Mouse (Mus musculus) embryonic facial prominence, embryonic 11.5 days (tissue): ENCODE measurements around the gene Lactb. TPM values are rescaled to one million over a fixed set of nuclear protein-coding genes. Genes with fewer than 3 reads are reported as not detected.

Experiments
- ATAC-seq: fragments of 200-750 bp; cut with Nextera tagmentation; replicated peaks from 2 replicates; pipeline ENCODE4 v1.8.0; 2017; ENCODE audit warnings: low read depth; ENCODE audit not compliant: insufficient number of reproducible peaks, low FRiP score, low TSS enrichment
- DNase-seq: peaks from one replicate; pipeline ENCODE4 v3.0.0-alpha.2; 2015; ENCODE audit warnings: low spot score
- H3K27ac ChIP-seq: fragments of 300-500 bp; sonication (generic); replicated peaks from 2 replicates; pipeline ENCODE4 v1.5.1; 2014; ENCODE audit warnings: mild to moderate bottlenecking, low read depth, low read length, control low read depth
- H3K27me3 ChIP-seq: fragments of 300-500 bp; sonication (generic); 2 replicates; pipeline ENCODE4 v1.6.1; 2014; ENCODE audit warnings: mild to moderate bottlenecking, low read length, moderate library complexity, mixed read lengths; ENCODE audit not compliant: control insufficient read depth, insufficient read depth
- H3K36me3 ChIP-seq: fragments of 300-500 bp; sonication (generic); replicated peaks from 2 replicates; pipeline ENCODE4 v1.6.1; 2014; ENCODE audit warnings: low read depth, mild to moderate bottlenecking, low read length, moderate library complexity, mixed read lengths; ENCODE audit not compliant: control insufficient read depth, insufficient read depth
- H3K4me1 ChIP-seq: fragments of 300-500 bp; sonication (generic); 2 replicates; pipeline ENCODE4 v1.6.1; 2014; ENCODE audit warnings: low read length, mixed read lengths; ENCODE audit not compliant: control insufficient read depth, insufficient read depth
- H3K4me2 ChIP-seq: fragments of 300-500 bp; sonication (generic); 2 replicates; pipeline ENCODE4 v1.6.1; 2014; ENCODE audit warnings: low read depth, mild to moderate bottlenecking, control low read depth, low read length, moderate library complexity
- H3K4me3 ChIP-seq: fragments of 300-500 bp; sonication (generic); 2 replicates; pipeline ENCODE4 v1.5.1; 2014; ENCODE audit warnings: low read depth, low read length, control low read depth
- H3K9ac ChIP-seq: fragments of 300-500 bp; sonication (generic); replicated peaks from 2 replicates; pipeline ENCODE4 v1.6.1; 2014; ENCODE audit warnings: mild to moderate bottlenecking, control low read depth, low read length
- H3K9me3 ChIP-seq: fragments of 300-500 bp; sonication (generic); replicated peaks from 2 replicates; pipeline ENCODE4 v1.6.1; 2016; ENCODE audit warnings: mild to moderate bottlenecking, low read length, inconsistent platforms, mixed read lengths; ENCODE audit not compliant: control insufficient read depth
- WGBS: fragments of 180-500 bp; shearing (Covaris S2); extraction: QIAGEN DNeasy Blood & Tissue Kit; methylation state at CpG from one replicate; pipeline ENCODE4 v1.1.7; 2014; 5-methylcytosine and 5-hydroxymethylcytosine counted together
- polyA plus RNA-seq: library from polyadenylated mRNA; unstranded; fragments of >200 nt; fragmentation: Nextera tagmentation; extraction: Ambion mirVana; gene quantifications from 2 replicates; pipeline ENCODE4 v1.2.1, GENCODE M21; 2014

Lactb gene
- polyA plus RNA-seq, result 10.2 and 11.3 TPM in 2 replicates

DNA sequence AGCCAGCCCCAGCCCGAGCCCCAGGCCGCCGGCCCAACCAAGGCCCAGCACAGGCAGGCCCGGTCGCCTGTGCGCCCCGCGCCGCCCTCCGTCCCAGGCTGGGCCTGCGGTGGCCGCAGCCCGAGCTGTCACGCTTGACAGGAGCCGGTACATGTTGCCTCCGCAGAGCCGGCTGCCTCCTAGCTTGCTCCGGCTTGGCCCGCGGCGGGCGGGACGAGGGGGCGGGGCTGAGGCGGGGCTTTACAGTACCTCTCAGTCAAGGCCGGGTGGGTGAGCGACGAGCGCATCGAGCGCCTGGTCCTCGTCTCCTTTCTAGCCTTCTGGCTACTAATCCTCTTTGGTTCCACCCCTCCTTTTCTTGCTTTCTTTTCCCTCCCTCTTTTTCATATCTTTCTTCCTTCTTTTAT is at the start of gene Lactb:
Gene Lactb, minus strand, starts transcription at position 246 of the 407 bp plus-strand sequence.
- H3K27ac ChIP-seq, result peak within 1 kb of the TSS; percentile 68
- 0% methylated on average over 29 of the region's 32 CpGs for WGBS
- H3K4me1 ChIP-seq, result no peaks in the 10 kb centered on the region
- peak within 1 kb of the TSS; percentile 94 for H3K4me3 ChIP-seq
- peak within 1 kb of the TSS; percentile 56 for H3K9ac ChIP-seq
- H3K27me3 ChIP-seq, result no peaks in the 10 kb centered on the region
- no peaks in the 10 kb centered on the region for H3K36me3 ChIP-seq
- ATAC-seq (peak; percentile 95), DNase-seq (peak; percentile 96)
- H3K9me3 ChIP-seq, result no peaks in the 10 kb centered on the region
- peak within 1 kb of the TSS; percentile 88 for H3K4me2 ChIP-seq

DNA sequence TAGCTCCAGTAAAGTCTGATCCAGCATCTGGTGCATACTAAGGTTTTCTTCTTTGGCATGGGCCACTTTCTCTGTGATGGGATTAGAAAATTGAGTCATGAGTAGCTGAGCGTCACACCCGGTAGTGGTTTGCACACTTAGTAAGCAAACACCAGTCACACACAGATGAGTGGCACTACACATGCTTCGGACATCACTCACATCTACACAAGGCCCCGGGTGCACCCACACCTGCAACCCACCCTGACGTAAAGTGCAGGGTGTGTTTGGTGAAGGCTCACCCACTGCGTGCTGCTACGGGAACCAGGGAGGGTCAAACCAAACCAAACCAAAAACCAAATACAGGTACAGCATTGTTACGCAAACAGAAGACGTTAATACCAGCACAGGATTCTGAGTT is 48.1 kb upstream of the Lactb start:
- H3K9ac ChIP-seq, result no peak overlapping the region
- no peak overlapping the region for H3K4me2 ChIP-seq
- H3K9me3 ChIP-seq, result no peaks in the 10 kb centered on the region
- WGBS, result 95% methylated on average over 9 of the region's 9 CpGs
- H3K27ac ChIP-seq, result no peak overlapping the region
- no peaks in the 10 kb centered on the region; the same call in 1 of the 2 replicates for H3K36me3 ChIP-seq
- no peaks in the 10 kb centered on the region for H3K27me3 ChIP-seq
- H3K4me1 ChIP-seq, result no peaks in the 10 kb centered on the region
- ATAC-seq (no peak), DNase-seq (no peak)
- no peak overlapping the region for H3K4me3 ChIP-seq

DNA sequence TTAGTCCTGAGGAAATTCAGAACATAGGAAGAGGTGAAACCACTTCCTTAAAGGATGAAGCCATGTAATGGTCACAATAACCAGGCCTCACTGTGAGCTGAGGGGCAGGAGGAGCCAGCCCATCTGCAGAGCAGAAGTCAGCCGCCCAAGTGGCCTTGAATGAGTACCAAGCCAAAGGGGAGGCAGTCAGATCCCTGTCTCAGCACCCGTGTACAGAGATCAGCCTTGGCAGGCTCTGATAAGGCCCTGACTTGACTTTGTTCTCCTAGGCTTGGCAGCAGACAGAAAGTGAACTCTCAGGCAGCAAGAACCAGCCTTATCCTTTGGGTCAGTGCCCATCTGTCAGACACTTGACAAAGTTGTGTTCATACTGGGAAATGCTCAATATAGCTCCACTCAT is 44.8 kb upstream of the Lactb start:
- Histone ChIP-seq H3K36me3 (no peaks in the 10 kb centered on the region; the same call in 1 of the 2 replicates), H3K9me3 (no peaks in the 10 kb centered on the region), H3K4me2 (no peak overlapping the region), H3K27ac (no peak overlapping the region), H3K9ac (no peak overlapping the region), H3K27me3 (no peaks in the 10 kb centered on the region), H3K4me1 (no peaks in the 10 kb centered on the region), H3K4me3 (no peak overlapping the region)
- DNase-seq (no peak), ATAC-seq (no peak)
- WGBS, result 76% methylated on average over 2 of the region's 2 CpGs

DNA sequence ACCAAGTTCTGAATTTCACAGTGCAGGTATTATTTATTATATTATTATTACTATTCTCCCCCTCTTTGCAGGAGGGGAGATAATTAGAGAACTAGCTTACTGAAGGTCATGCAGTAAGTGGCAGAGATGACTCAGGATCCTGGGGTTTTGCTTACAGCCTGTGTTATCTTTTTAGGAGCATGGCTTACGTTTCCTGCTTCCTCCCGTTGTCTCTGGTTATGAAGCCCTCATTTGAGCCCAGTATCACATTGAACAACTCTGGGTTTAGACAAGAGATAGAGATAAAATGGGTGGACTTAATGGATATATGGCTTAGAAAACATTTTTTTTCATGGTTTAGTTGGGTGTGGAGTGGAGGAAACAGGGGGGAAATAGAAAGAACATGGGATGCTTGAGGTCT is 38.2 kb upstream of the Lactb start:
- no peak for DNase-seq
- no peak for ATAC-seq

DNA sequence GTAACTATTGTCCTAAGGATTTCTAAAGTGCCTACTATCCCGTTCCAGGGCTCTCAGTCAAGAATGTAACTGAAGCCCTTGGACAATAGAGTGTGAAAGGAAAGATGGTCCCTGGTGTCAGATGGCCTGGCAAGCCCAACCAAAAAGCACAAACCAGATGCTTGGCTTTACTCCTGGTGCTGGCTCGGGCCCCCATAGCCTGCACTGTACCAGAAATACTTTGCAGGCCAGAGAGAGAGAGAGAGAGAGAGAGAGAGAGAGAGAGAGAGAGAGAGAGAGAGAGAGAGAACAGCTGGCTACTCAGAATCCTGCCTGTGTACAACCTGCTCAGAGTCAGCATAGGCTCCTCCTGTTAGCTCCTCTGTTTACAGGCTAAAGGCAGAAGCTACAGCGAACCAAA is 37.2 kb upstream of the Lactb start:
- no peaks in the 10 kb centered on the region for H3K9me3 ChIP-seq
- no peak overlapping the region for H3K27ac ChIP-seq
- peak; percentile 31 for DNase-seq
- peaks cover 3% of the 10 kb centered on the region for H3K4me1 ChIP-seq
- H3K4me3 ChIP-seq, result no peak overlapping the region
- no peaks in the 10 kb centered on the region for H3K36me3 ChIP-seq
- no peak overlapping the region for H3K4me2 ChIP-seq
- no peak for ATAC-seq
- H3K9ac ChIP-seq, result no peak overlapping the region
- H3K27me3 ChIP-seq, result no peaks in the 10 kb centered on the region
- WGBS, result 47% methylated on average over 3 of the region's 3 CpGs

More for the DNA sequence above, 38.2 kb upstream of the Lactb start:
- no peak overlapping the region for H3K4me3 ChIP-seq
- H3K27ac ChIP-seq, result no peak overlapping the region
- no peaks in the 10 kb centered on the region for H3K36me3 ChIP-seq
- WGBS, result 67% methylated on average over 2 of the region's 2 CpGs
- H3K4me2 ChIP-seq, result no peak overlapping the region
- H3K27me3 ChIP-seq, result no peaks in the 10 kb centered on the region
- no peak overlapping the region for H3K9ac ChIP-seq
- peaks cover 3% of the 10 kb centered on the region for H3K4me1 ChIP-seq
- no peaks in the 10 kb centered on the region for H3K9me3 ChIP-seq

DNA sequence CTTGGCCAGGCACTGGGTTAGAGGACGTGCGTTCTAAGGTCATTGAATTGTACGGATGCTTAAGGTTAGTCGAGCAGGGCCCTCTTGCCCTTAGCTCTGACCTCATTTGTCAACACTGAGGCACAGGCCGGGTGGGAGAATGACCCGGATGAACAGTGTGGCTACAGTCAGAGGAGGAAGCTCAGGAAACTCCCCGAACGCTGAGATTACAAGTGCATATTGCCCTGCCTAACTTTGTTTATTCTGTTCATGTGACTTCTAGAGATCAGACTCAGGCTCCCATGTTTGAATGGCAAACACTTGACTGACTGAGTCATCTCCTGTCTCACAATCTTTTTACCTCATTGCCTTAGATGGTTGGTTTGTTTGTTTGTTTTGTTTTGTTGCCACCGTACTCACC is 36.2 kb upstream of the Lactb start:
- Histone ChIP-seq H3K4me2 (no peak overlapping the region), H3K9me3 (no peaks in the 10 kb centered on the region), H3K36me3 (no peaks in the 10 kb centered on the region), H3K27me3 (no peaks in the 10 kb centered on the region), H3K27ac (no peak overlapping the region), H3K4me1 (peaks cover 3% of the 10 kb centered on the region), H3K9ac (no peak overlapping the region), H3K4me3 (no peak overlapping the region)
- WGBS, result 63% methylated on average over 9 of the region's 9 CpGs
- no peak for DNase-seq
- no peak for ATAC-seq

DNA sequence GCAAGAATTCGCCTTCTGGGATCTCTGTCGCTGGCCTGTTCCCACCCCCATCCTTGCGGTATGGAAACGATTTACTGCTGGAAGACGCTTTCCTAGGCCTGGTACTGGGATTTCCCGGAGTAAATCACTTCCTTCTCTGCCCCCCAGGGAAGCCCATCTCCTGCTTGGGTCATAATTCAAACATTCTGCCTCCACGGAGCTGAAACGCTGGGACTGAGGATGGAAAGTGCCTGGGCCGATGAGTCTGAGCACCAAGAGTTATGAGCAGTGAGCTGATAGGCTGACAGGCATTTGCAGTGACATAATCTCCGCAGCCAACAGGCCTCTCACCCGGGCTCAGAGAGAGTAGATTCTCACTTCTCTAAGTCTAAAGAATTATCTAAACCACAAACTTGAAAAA is 33.5 kb upstream of the Lactb start:
- H3K4me2 ChIP-seq, result no peak overlapping the region
- peak; percentile 60; the same call in 1 of the 2 replicates for ATAC-seq
- H3K9ac ChIP-seq, result no peak overlapping the region
- H3K36me3 ChIP-seq, result no peaks in the 10 kb centered on the region
- peaks cover 3% of the 10 kb centered on the region for H3K4me1 ChIP-seq
- peak; percentile 78 for DNase-seq
- 24% methylated on average over 11 of the region's 11 CpGs for WGBS
- H3K27me3 ChIP-seq, result no peaks in the 10 kb centered on the region
- peak overlapping the region; percentile 28; the same call in 1 of the 2 replicates for H3K27ac ChIP-seq
- H3K9me3 ChIP-seq, result no peaks in the 10 kb centered on the region
- no peak overlapping the region for H3K4me3 ChIP-seq

DNA sequence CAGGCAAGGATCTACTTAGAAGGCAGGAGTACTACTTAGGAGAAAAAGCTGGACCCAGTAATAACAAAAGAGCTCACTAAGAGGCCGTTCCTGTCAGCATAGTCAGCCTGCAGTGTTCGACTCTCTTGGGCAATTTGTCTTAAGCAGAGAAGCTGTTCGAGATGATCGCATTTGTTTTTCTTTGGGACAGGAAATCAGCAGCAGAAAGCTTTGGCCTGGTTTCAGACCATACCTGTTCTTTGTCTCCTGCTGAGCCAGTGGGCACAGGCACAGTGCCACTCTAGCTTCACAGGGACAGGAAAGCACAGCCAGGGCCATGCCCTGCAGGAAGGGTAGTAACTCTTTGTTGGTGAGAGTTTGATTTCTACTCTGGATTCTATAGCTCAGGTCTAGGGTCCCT is 31.1 kb upstream of the Lactb start:
- Histone ChIP-seq H3K4me2 (no peak overlapping the region), H3K4me1 (peaks cover 3% of the 10 kb centered on the region), H3K27me3 (no peaks in the 10 kb centered on the region), H3K9me3 (no peaks in the 10 kb centered on the region), H3K36me3 (no peaks in the 10 kb centered on the region), H3K9ac (no peak overlapping the region), H3K4me3 (no peak overlapping the region), H3K27ac (no peak overlapping the region)
- ATAC-seq, result no peak
- DNase-seq, result no peak
- WGBS, result 76% methylated on average over 4 of the region's 4 CpGs
